Mouse (Mus musculus): Measurements from ENCODE around the gene Abcc6.

GRCm38 (mm10) chr7:45935114-45935513 lies 95.0 kb downstream of the Abcc6 start:
- TF ChIP-seq CTCF (conservative IDR thresholded peaks at IDR 0.05 in 1 of 2, IDR thresholded peaks at IDR 0.05 in 1 of 2; ENCODE audit: low read depth in 2 of 2, low read length in 2 of 2) (peak; percentile 19 to 74; a peak in 2 of 4 replicates), MAFK (IDR thresholded peaks at IDR 0.05; ENCODE audit: insufficient replicate concordance, low read length) (no peak), RAD21 (IDR thresholded peaks at IDR 0.05; ENCODE audit: low read depth, low read length) (peak; percentile 69), ELF1 (IDR thresholded peaks at IDR 0.05; ENCODE audit: low read depth, low read length) (no peak), POLR2A (IDR thresholded peaks at IDR 0.05; ENCODE audit: low read depth, low read length) (no peak), ZC3H11A (IDR thresholded peaks at IDR 0.05; ENCODE audit: low read depth, low read length) (no peak), IRF4 (IDR thresholded peaks at IDR 0.05; ENCODE audit: low read depth, low read length) (no peak)
